Mouse (Mus musculus) embryonic facial prominence, embryonic 12.5 days (tissue): ENCODE results near the gene Stn1. TPM values are rescaled to one million over a fixed set of nuclear protein-coding genes. Genes with fewer than 3 reads are reported as not detected.
"Not testable (repeated sequence)": the region's sequence is repeated elsewhere in the genome, so short reads cannot be mapped to it uniquely, and the experiment has no call there.

Source experiments
- ATAC-seq: fragments of 200-750 bp; cut with Nextera tagmentation; 2 replicates; pipeline ENCODE4 v1.8.0; 2017; ENCODE audit not compliant: insufficient number of reproducible peaks, insufficient read depth, low FRiP score, low TSS enrichment
- H3K27ac ChIP-seq: fragments of 300-500 bp; sonication (generic); 2 replicates; pipeline ENCODE4 v1.5.1; 2016; ENCODE audit warnings: mild to moderate bottlenecking
- H3K27me3 ChIP-seq: fragments of 300-500 bp; sonication (generic); 2 replicates; pipeline ENCODE4 v1.6.1; 2016; ENCODE audit warnings: mild to moderate bottlenecking, moderate library complexity
- H3K36me3 ChIP-seq: fragments of 300-500 bp; sonication (generic); 2 replicates; pipeline ENCODE4 v1.6.1; 2016; ENCODE audit warnings: mild to moderate bottlenecking
- H3K4me1 ChIP-seq: fragments of 300-500 bp; sonication (generic); 2 replicates; pipeline ENCODE4 v1.6.1; 2016
- H3K4me2 ChIP-seq: fragments of 300-500 bp; sonication (generic); replicated peaks from 2 replicates; pipeline ENCODE4 v1.6.1; 2016; ENCODE audit warnings: mild to moderate bottlenecking, moderate library complexity
- H3K4me3 ChIP-seq: fragments of 300-500 bp; sonication (generic); 2 replicates; pipeline ENCODE4 v1.5.1; 2016; ENCODE audit warnings: mild to moderate bottlenecking
- H3K9ac ChIP-seq: fragments of 300-500 bp; sonication (generic); 2 replicates; pipeline ENCODE4 v1.6.1; 2016; ENCODE audit warnings: mild to moderate bottlenecking, moderate library complexity
- H3K9me3 ChIP-seq: fragments of 300-500 bp; sonication (generic); 2 replicates; pipeline ENCODE4 v1.6.1; 2016; ENCODE audit warnings: mild to moderate bottlenecking, moderate library complexity
- whole genome bisulfite sequencing: fragments of 180-500 bp; shearing (Covaris S2); methylation state at CpG from one replicate; pipeline ENCODE4 v1.1.7; 2016; 5-methylcytosine and 5-hydroxymethylcytosine counted together
- polyA plus RNA-seq: library from polyadenylated mRNA; unstranded; fragments of >200 nt; fragmentation: Nextera tagmentation; extraction: Ambion mirVana; gene quantifications from 2 replicates; pipeline ENCODE4 v1.2.1, GENCODE M21; 2016

Stn1 gene
- 58.5 and 59.1 TPM in 2 replicates for polyA plus RNA-seq

DNA sequence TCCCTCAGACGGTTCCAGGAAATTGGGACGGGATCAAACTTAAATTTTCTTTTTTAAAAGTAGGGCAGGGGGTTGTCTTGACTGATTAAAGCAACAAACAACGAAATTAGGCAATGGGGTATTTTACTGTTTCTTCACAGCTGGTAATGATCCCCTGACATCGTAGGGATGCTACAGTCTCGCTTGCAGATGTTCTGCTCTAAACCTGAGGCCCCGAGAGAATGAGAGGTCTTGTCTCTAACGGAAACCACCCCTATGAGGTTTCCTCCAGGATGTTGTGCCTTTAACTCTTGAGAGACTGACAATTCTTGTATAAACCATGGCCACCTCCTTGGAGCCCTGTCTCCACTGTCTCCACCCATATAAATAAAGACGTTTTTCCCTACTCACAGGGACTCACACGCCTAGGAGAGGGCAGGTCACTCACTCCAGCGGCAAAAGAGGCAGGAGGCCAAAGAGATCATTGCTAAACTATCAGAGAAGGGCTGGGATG, at the start of gene Stn1:
Gene Stn1 (minus strand): TSS at position 208 of the 493 bp plus-strand sequence.
- Histone ChIP-seq H3K36me3 (peaks cover 16% of the 10 kb centered on the region), H3K27me3 (no peaks in the 10 kb centered on the region), H3K4me1 (peaks cover 21% of the 10 kb centered on the region), H3K27ac (peak within 1 kb of the TSS; percentile 87), H3K9ac (peak within 1 kb of the TSS; percentile 64), H3K4me3 (peak within 1 kb of the TSS; percentile 55), H3K4me2 (peak within 1 kb of the TSS; percentile 69), H3K9me3 (peaks cover 4% of the 10 kb centered on the region; the same call in 1 of the 2 replicates)
- 2% methylated on average over 10 of the region's 10 CpGs for WGBS
- no peak for ATAC-seq

DNA sequence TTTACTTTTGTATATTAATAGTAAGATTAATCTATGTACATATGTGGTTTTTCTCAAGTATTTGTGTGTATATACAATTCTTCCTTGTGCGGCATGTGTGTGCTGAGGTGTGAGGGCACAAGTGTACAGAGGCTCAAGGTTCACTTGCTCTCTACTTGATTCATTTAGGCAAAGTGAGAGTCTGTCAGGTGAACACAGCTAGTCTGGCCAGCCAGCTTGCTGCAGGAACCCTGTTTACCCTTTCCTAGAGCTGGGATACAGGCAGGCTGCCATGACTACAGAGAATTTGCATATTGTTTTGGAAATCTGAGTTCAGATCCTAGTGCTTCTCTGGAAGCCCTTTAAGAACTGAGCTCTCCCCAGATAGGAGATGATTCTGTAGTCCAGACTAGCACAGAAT, 49.7 kb upstream of the Stn1 start:
- H3K9ac ChIP-seq = no peak overlapping the region
- 88% methylated on average over 1 of the region's 1 CpGs for WGBS

DNA sequence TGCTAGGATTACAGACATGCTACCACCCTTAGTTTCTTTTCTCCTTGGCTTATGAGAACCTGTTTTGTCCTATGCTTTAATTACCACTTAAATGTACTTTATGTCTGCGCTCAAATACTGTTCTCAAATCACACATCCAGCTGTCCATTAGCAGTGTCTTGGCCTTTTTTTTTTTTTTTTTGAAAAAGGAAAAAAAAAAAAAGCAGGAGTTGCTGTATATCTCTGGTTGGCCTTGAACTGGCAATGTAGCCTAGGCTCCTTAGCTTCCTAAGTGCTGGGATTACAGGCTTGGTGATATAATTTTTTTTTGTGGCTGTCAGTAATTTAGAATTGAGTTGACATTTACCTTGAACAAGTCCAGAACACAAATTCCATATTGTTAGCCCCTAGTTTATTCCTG, 48.5 kb upstream of the Stn1 start:
- Histone ChIP-seq H3K4me1 (peaks cover 20% of the 10 kb centered on the region), H3K9me3 (no peaks in the 10 kb centered on the region), H3K4me2 (no peak overlapping the region), H3K9ac (no peak overlapping the region), H3K4me3 (no peak overlapping the region), H3K36me3 (no peaks in the 10 kb centered on the region), H3K27me3 (no peaks in the 10 kb centered on the region), H3K27ac (no peak overlapping the region)
- 62% methylated on average over 1 of the region's 1 CpGs for WGBS
- no peak for ATAC-seq

More for the DNA sequence above, 49.7 kb upstream of the Stn1 start:
- no peak overlapping the region for H3K4me2 ChIP-seq
- ATAC-seq = no peak
- no peak overlapping the region for H3K27ac ChIP-seq
- no peaks in the 10 kb centered on the region for H3K9me3 ChIP-seq
- no peaks in the 10 kb centered on the region for H3K36me3 ChIP-seq
- no peak overlapping the region for H3K4me3 ChIP-seq
- H3K4me1 ChIP-seq = peaks cover 10% of the 10 kb centered on the region
- no peaks in the 10 kb centered on the region for H3K27me3 ChIP-seq

DNA sequence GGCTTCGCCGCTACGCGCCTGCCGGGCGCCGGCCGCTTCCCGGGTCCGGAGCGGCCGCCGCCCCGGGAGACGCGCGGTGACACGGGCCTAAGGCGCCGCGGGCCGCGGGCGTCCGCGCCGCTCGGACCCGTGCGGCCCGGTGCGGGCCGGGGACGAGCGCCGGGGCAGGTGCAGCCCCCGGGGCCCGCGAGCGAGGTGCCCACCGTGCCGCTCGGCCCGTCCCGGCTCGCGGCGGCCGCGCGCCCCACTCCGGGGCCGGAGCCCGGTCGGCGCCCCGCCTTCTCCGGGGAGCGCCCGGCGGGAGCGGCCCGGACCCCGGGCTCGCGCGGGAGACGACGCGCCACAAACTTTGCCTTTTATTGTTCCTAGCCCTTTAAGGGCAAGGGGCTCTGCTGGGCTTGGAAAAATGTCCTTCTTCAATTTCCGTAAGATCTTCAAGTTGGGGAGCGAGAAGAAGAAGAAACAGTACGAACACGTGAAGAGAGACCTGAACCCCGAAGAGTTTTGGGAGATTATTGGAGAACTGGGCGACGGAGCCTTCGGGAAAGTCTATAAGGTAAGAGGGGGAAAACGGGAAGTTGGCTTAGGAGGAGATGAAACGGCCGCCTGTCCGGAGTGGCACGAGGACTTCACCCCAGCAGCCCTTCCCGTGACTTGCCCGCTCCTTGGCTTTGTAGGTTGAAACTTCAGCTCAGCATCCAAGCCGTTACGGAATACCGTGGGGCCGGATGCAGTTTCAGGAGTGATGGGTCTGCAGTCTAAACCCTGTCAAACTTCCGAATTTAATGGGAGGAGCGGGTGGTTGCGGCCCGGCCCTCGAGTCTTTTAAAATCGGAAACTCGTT, 42.7 kb upstream of the Stn1 start:
- H3K4me2 ChIP-seq = peak overlapping the region; percentile 69
- peaks cover 19% of the 10 kb centered on the region for H3K4me1 ChIP-seq
- H3K27me3 ChIP-seq = no peaks in the 10 kb centered on the region
- peak overlapping the region; percentile 92 for H3K27ac ChIP-seq
- WGBS = under 1% methylated on average over 55 of the region's 96 CpGs
- H3K4me3 ChIP-seq = peak overlapping the region; percentile 74
- H3K36me3 ChIP-seq = no peaks in the 10 kb centered on the region
- H3K9me3 ChIP-seq = no peaks in the 10 kb centered on the region
- H3K9ac ChIP-seq = peak overlapping the region; percentile 91
- peak; percentile 65 for ATAC-seq

DNA sequence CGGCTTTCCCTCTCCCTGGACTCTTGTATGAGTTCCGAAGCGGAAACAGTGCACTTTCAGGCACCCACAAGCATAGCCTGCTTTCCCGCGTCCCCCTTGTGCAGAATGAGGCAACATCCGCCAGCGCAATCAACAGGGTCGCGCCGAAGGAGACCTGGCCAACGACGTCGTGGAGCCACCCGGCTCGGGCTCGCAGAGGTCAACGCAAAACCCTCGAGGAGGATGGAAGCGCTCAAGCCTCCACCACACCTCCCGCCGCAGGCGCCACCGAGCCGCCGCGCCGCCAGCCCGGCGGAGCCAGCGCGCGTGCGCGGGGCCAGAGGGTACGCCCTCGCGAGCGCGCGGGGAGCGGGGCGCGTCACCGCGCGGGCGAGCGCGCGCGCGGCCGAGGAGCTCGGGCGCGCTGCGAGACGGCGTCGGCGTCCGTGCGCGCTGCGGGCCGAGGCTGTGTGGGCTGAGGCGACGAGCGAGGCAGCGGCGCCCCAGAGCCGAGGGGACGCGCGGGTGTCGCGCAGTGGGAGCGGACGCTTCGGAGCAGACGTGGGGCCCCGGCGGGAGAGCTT, 42.0 kb upstream of the Stn1 start, which contains the start of gene Slk:
Gene Slk (plus strand): TSS at position 454 of the 563 bp plus-strand sequence.
- ATAC-seq = peak; percentile 93
- peak within 1 kb of the TSS; percentile 92 for H3K27ac ChIP-seq
- WGBS = under 1% methylated on average over 76 of the region's 83 CpGs
- H3K36me3 ChIP-seq = no peaks in the 10 kb centered on the region
- peak within 1 kb of the TSS; percentile 91 for H3K9ac ChIP-seq
- peak within 1 kb of the TSS; percentile 69 for H3K4me2 ChIP-seq
- H3K9me3 ChIP-seq = no peaks in the 10 kb centered on the region
- no peaks in the 10 kb centered on the region for H3K27me3 ChIP-seq
- peaks cover 19% of the 10 kb centered on the region for H3K4me1 ChIP-seq
- peak within 1 kb of the TSS; percentile 74 for H3K4me3 ChIP-seq

DNA sequence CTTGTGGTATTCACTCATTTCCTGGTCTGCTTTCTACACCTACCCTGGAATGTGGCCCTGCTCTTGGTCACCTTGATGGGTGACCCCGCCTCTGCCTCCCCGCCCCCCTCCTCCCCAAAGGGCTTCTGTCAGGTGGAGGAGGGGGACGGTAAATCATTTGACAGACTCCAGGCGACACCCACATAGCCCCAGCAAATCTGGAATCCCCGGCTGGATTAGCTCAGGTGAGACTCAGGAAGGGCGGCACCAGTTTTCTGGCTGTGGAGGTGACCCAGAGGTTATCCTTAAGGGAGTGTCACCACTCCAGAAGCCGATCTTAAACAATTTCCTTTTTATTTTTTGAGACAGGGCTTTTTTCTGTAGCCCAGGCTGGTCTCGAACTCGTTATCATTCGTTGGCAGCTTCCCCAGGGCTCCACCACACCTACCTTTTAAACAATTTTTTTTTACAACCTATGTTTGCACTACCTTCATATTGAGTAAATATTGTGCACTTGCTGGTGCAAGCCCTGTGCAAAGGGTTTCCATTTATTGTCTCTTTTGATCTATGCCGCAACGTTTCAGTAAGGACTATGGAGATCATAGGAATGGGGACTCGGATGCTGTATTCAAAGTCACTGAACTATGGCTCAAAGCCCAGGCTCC, 41.4 kb upstream of the Stn1 start:
- Histone ChIP-seq H3K9me3 (no peaks in the 10 kb centered on the region), H3K36me3 (no peaks in the 10 kb centered on the region), H3K9ac (peak overlapping the region; percentile 91), H3K4me3 (peak overlapping the region; percentile 74), H3K4me1 (peaks cover 19% of the 10 kb centered on the region), H3K27me3 (no peaks in the 10 kb centered on the region), H3K4me2 (peak overlapping the region; percentile 69), H3K27ac (peak overlapping the region; percentile 92)
- ATAC-seq = no peak
- 15% methylated on average over 13 of the region's 13 CpGs for WGBS

DNA sequence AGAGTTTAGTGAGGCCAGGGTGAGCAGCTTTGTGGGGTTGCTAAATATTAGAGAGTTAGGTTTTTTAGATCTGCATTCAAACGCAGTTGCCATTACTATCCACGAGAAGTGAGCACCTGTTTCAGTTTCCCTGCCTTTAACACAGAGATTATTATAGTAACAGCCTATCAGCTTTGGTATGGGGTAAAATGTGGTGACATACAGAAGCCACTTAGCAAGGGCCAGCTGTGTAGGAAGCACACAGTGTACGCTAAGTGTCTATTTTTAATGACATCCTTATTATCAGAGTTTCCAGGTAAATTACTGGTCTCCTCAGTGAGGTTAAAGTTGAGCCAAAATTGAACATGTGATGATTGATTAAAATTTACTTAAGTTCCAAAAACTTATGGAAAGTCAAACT, 36.4 kb upstream of the Stn1 start:
- Histone ChIP-seq H3K27me3 (no peaks in the 10 kb centered on the region), H3K27ac (no peak overlapping the region), H3K4me2 (no peak overlapping the region), H3K9me3 (no peaks in the 10 kb centered on the region), H3K9ac (no peak overlapping the region), H3K4me1 (peaks cover 3% of the 10 kb centered on the region; the same call in 1 of the 2 replicates), H3K36me3 (no peaks in the 10 kb centered on the region), H3K4me3 (no peak overlapping the region)
- no peak for ATAC-seq
- 83% methylated on average over 3 of the region's 3 CpGs for WGBS

DNA sequence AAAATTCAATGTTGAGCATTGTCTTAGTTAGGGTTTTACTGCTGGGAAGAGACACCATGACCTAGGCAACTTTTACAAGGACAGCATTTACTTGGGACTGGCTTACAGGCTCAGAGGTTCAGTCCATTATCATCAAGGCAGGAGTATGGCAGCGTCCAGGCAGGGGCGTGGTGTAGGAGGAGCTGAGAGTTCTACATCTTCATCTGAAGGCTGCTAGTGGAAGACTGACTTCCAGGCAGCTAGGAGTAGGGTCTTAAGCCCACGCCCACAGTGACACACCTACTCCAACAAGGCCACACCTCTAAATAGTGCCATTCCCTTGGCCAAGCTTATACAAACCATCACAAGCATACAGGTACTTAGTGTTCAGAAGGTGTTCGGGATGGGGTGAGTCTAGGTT, 34.7 kb upstream of the Stn1 start:
- not testable (repeated sequence) for ATAC-seq, H3K4me3 ChIP-seq, H3K9me3 ChIP-seq, H3K36me3 ChIP-seq, H3K4me2 ChIP-seq, H3K27ac ChIP-seq, H3K4me1 ChIP-seq, H3K9ac ChIP-seq, H3K27me3 ChIP-seq
- WGBS = 64% methylated on average over 4 of the region's 4 CpGs

DNA sequence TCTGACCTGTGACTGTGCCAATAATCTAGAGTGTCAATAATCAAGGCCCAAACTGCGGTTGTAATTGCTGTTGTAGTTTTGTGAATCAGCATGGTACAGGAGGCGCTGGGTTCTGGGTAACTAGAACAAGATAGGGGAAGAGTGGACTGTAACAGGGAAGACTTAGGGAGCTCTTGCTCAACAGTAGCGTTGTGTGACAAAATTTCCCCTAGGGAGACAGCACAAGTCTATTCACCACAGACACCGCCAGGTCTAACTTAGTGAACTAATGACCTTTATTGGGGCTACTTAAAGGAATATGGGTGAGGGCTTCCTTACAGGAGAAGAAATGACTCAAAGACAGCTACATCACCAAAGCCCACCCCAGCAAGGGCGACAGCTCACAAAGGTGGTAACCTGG, 32.7 kb upstream of the Stn1 start:
- no peak overlapping the region for H3K9ac ChIP-seq
- no peak overlapping the region for H3K4me3 ChIP-seq
- WGBS = 89% methylated on average over 5 of the region's 5 CpGs
- H3K9me3 ChIP-seq = no peaks in the 10 kb centered on the region
- no peak overlapping the region for H3K27ac ChIP-seq
- H3K36me3 ChIP-seq = no peaks in the 10 kb centered on the region
- H3K4me2 ChIP-seq = no peak overlapping the region
- H3K4me1 ChIP-seq = no peaks in the 10 kb centered on the region; the same call in 1 of the 2 replicates
- H3K27me3 ChIP-seq = no peaks in the 10 kb centered on the region
- ATAC-seq = no peak

DNA sequence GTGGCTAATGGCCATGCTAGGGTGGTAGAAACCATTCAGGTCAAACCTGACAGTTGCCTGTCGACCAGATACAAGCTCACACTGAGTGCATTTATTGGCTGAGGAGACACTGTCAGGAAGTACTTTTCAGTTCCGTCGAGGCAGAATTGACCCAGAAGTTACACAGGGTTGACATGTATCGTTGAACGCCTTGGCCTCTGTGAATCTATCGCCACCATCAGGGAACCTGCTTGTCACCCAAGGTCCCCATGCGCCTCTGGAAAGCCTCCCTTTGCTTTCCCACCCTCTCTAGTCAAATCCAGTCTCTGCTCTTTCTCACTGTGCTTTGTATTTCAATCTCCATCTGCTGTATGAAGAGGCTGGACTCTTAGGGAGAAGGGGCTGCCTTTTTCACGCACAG, 28.7 kb upstream of the Stn1 start:
- Histone ChIP-seq H3K4me3 (no peak overlapping the region), H3K27ac (no peak overlapping the region), H3K36me3 (no peaks in the 10 kb centered on the region), H3K27me3 (no peaks in the 10 kb centered on the region), H3K9ac (no peak overlapping the region), H3K4me2 (no peak overlapping the region), H3K4me1 (no peaks in the 10 kb centered on the region; the same call in 1 of the 2 replicates), H3K9me3 (no peaks in the 10 kb centered on the region)
- 81% methylated on average over 8 of the region's 8 CpGs for WGBS
- ATAC-seq = no peak

DNA sequence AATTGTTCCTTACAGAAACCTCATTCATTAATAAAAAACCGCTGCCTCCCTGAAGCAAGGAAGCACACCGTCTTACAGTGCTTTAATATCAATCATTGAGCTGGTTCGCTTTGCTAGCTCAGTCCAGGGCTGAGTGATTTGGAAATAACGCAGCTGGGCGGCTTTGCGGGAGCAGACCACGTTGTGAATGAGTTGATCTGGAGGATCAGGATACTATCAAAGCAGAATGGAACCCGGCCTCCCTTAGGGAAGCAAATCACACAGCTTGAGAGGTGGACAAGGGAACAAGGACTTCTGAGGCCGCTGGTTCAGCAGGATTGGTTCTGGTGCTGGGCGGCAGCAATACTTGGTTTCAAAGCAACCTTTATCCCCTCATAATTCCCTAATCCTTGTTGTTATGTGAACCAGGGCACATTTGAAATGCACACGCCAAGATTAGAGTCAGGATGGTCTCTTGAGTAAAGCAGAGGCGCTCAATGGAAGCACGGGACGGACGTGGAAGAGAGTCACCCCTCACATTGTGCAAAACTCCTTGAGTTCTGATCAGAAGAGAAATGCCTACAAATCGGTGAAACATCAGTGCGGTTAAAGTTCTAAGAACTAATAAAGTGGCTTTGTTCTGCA, 27.8 kb upstream of the Stn1 start:
- H3K27ac ChIP-seq = no peak overlapping the region
- H3K4me3 ChIP-seq = no peak overlapping the region
- H3K9me3 ChIP-seq = no peaks in the 10 kb centered on the region
- H3K27me3 ChIP-seq = no peaks in the 10 kb centered on the region
- no peak overlapping the region for H3K4me2 ChIP-seq
- no peak overlapping the region for H3K9ac ChIP-seq
- no peaks in the 10 kb centered on the region for H3K36me3 ChIP-seq
- H3K4me1 ChIP-seq = no peaks in the 10 kb centered on the region; the same call in 1 of the 2 replicates
- 45% methylated on average over 17 of the region's 17 CpGs for WGBS
- no peak for ATAC-seq
